Mouse (Mus musculus): Measurements from ENCODE around the gene Rnf185. TPM values are rescaled to one million over a fixed set of nuclear protein-coding genes. Genes with fewer than 3 reads are reported as not detected.

The Rnf185 gene
- polyA plus RNA-seq, 1 experiment, result 25.7 TPM

DNA sequence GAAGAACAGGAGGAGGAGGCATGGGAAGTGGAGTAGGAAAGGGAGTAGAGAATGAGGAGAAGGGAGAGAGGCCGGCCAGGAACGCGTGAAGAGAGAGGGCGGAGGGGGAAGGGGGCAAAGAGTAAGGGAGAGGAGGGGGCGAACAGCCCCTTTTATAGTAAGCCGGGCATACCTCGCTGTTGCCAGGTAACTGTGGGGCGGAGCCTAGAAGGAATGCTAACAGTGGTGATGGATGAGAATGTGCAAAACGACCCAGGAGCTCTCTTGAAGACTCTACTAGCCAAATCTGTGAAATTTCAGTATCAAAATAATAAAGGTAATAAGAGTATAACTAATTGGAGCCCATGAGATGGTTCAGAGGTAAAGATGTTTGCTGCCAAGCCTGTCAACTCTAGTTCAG, 606 bp upstream of the Rnf185 start:
- DNase-seq, result peak; percentile 21
- Histone ChIP-seq H3K27ac (ENCODE audit: control insufficient read depth, insufficient read depth, low read length) (no peak overlapping the region), H3K36me3 (ENCODE audit: control insufficient read depth, insufficient read depth, low read length) (no peaks in the 10 kb centered on the region), H3K27me3 (ENCODE audit: control insufficient read depth, insufficient read depth, low read length) (no peaks in the 10 kb centered on the region), H3K4me1 (replicated peaks; ENCODE audit: control insufficient read depth, insufficient read depth, low read length) (peaks cover 6% of the 10 kb centered on the region), H3K4me3 (ENCODE audit: control insufficient read depth, insufficient read depth, low read length) (peak overlapping the region; percentile 89)
- 4% methylated on average over 8 of the region's 9 CpGs for WGBS
- TF ChIP-seq CTCF (IDR thresholded peaks at IDR 0.05; ENCODE audit: borderline replicate concordance, control insufficient read depth, extremely low read depth, insufficient read depth, low read length, poor library complexity), result no peak

DNA sequence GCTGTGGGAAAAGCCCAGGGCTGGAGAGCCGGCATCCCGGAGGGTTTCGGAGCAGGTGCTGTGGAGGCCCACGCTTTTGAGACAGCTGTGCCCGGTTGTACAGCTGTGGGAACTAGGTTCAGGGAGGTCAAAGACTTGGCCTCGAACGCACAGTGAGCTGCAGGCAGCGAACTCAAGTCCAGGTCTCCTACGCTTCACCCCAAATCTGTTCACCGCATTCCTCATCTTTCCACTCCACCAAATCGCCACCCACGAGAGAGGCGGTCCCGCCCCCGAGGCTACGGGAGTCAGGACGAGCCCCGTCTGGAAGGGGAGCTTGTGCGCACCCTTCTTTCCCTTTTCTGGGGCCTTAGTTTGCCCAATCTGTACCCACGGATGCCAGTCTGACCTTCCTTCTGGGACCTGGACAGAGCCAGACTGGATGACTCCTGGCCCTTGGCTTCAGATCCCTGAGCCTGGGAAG, 431 bp downstream of the Rnf185 start:
- Histone ChIP-seq H3K27me3 (ENCODE audit: control insufficient read depth, insufficient read depth, low read length) (no peaks in the 10 kb centered on the region), H3K36me3 (ENCODE audit: control insufficient read depth, insufficient read depth, low read length) (no peaks in the 10 kb centered on the region), H3K4me3 (ENCODE audit: control insufficient read depth, insufficient read depth, low read length) (peak overlapping the region; percentile 89), H3K27ac (ENCODE audit: control insufficient read depth, insufficient read depth, low read length) (peak overlapping the region; percentile 7; the same call in 1 of the 2 replicates), H3K4me1 (replicated peaks; ENCODE audit: control insufficient read depth, insufficient read depth, low read length) (peaks cover 6% of the 10 kb centered on the region)
- under 1% methylated on average over 20 of the region's 20 CpGs for WGBS
- no peak for TF ChIP-seq POLR2A (IDR thresholded peaks at IDR 0.05; ENCODE audit: control insufficient read depth, extremely low read depth, insufficient read depth, low read length, poor library complexity)
- no peak for TF ChIP-seq CTCF (IDR thresholded peaks at IDR 0.05; ENCODE audit: borderline replicate concordance, control insufficient read depth, extremely low read depth, insufficient read depth, low read length, poor library complexity)
- DNase-seq, result no peak

DNA sequence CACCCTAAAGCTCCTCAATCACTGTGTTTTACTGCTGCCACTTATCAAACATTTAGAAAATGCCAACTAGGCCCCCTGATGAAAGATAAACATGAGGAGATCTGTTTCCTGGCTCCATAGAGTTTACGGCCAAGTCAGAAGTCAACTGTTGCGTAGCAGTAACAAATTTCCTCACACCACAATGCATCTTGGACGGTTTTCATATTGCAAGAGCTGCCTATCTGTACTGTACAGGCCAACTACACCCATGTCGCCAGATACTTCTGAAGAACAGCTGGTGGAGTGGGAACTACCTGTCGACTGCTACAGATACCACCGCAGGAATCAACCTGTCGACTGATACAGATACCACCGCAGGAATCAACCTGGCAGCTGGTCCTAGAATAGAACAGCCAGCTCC, 7.3 kb downstream of the Rnf185 start:
- Histone ChIP-seq H3K36me3 (ENCODE audit: control insufficient read depth, insufficient read depth, low read length) (no peaks in the 10 kb centered on the region), H3K27ac (ENCODE audit: control insufficient read depth, insufficient read depth, low read length) (no peak overlapping the region), H3K4me1 (replicated peaks; ENCODE audit: control insufficient read depth, insufficient read depth, low read length) (no peaks in the 10 kb centered on the region), H3K4me3 (ENCODE audit: control insufficient read depth, insufficient read depth, low read length) (no peak overlapping the region), H3K27me3 (ENCODE audit: control insufficient read depth, insufficient read depth, low read length) (no peaks in the 10 kb centered on the region)
- TF ChIP-seq CTCF (IDR thresholded peaks at IDR 0.05; ENCODE audit: borderline replicate concordance, control insufficient read depth, extremely low read depth, insufficient read depth, low read length, poor library complexity) (no peak), POLR2A (IDR thresholded peaks at IDR 0.05; ENCODE audit: control insufficient read depth, extremely low read depth, insufficient read depth, low read length, poor library complexity) (no peak)
- no peak for DNase-seq
- 92% methylated on average over 8 of the region's 8 CpGs for WGBS

DNA sequence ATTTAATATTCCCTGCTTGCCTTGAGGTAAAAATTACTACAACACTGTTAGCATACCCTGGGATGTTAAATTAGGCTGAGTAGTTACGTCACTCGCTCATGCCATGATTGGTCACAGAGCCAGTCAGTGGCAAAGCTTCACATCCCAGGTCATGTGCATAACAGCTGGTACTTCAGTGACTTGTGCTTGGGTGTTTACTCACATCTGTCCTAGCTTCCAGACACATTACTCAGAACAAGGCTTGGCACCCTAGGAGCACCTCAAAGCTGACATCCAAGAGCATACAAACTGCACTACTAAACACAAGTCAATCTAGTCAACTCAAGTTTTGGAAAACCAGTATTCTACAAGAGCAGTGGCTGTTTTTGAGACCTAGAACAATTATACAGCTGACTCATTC, 9.1 kb downstream of the Rnf185 start:
- no peaks in the 10 kb centered on the region for H3K4me1 ChIP-seq (replicated peaks; ENCODE audit: control insufficient read depth, insufficient read depth, low read length)
- 100% methylated on average over 2 of the region's 2 CpGs for WGBS
- H3K27me3 ChIP-seq (ENCODE audit: control insufficient read depth, insufficient read depth, low read length), result no peaks in the 10 kb centered on the region
- H3K36me3 ChIP-seq (ENCODE audit: control insufficient read depth, insufficient read depth, low read length), result no peaks in the 10 kb centered on the region
- TF ChIP-seq POLR2A (IDR thresholded peaks at IDR 0.05; ENCODE audit: control insufficient read depth, extremely low read depth, insufficient read depth, low read length, poor library complexity) (no peak), CTCF (IDR thresholded peaks at IDR 0.05; ENCODE audit: borderline replicate concordance, control insufficient read depth, extremely low read depth, insufficient read depth, low read length, poor library complexity) (no peak)
- H3K27ac ChIP-seq (ENCODE audit: control insufficient read depth, insufficient read depth, low read length), result no peak overlapping the region
- no peak for DNase-seq
- H3K4me3 ChIP-seq (ENCODE audit: control insufficient read depth, insufficient read depth, low read length), result no peak overlapping the region

DNA sequence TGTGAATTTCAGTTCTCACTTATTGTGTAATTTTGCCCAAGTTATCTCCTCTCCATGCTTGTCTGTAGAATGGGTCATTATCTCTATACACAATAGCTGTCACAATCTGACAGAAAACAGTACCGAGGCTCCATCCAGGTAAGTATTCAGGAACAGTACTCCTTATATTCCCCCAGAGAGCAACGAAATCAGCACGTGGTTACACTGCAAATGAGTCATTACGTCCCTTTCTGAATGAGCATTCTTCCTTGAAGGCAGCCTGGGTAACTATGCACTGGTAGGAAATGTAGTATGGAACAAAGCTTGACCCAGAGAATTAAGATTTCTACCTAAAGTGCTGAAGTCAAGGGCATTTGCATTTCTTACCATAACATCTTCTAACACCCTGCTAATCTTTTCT, 9.5 kb downstream of the Rnf185 start:
- Histone ChIP-seq H3K4me3 (ENCODE audit: control insufficient read depth, insufficient read depth, low read length) (no peak overlapping the region), H3K27me3 (ENCODE audit: control insufficient read depth, insufficient read depth, low read length) (no peaks in the 10 kb centered on the region), H3K36me3 (ENCODE audit: control insufficient read depth, insufficient read depth, low read length) (no peaks in the 10 kb centered on the region), H3K4me1 (replicated peaks; ENCODE audit: control insufficient read depth, insufficient read depth, low read length) (no peaks in the 10 kb centered on the region), H3K27ac (ENCODE audit: control insufficient read depth, insufficient read depth, low read length) (no peak overlapping the region)
- TF ChIP-seq CTCF (IDR thresholded peaks at IDR 0.05; ENCODE audit: borderline replicate concordance, control insufficient read depth, extremely low read depth, insufficient read depth, low read length, poor library complexity), result no peak
- no peak for DNase-seq
- WGBS, result 84% methylated on average over 4 of the region's 4 CpGs

DNA sequence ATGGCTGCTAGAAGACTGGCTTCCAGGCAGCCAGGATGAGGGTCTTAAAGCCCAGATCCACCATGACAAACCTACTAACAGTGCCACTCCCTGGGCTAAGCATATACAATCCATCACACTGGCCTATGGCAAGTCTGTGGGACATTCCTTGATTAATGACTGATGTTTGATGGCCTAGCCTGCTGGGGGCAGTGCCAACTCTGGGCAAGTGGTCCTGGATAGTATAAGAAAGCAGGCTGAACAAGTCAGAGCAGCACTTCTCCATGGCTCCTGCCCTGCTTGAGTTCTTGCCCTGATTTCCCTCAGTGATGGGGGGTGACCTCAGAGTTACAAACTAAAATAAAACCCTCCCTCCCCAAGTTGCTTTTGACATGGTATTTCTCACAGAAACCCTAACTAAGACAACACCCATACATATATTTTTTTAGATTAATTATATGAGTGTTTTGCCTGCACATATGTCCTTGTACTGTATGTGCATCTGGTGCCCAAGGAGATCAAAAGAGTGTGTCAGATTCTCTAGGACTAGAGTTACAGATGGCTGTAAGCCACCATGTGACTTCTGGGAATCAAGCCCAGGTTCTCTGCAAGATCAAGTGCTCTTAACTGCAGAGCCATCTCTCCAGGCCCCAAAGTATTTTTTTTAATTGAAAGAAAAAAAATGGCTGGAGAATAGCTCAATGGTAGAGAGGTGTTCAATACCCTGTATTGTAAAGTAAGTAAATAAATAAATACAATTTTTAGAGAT, 10.3 kb downstream of the Rnf185 start:
- no peak for DNase-seq
- TF ChIP-seq CTCF (IDR thresholded peaks at IDR 0.05; ENCODE audit: borderline replicate concordance, control insufficient read depth, extremely low read depth, insufficient read depth, low read length, poor library complexity) (no peak), POLR2A (IDR thresholded peaks at IDR 0.05; ENCODE audit: control insufficient read depth, extremely low read depth, insufficient read depth, low read length, poor library complexity) (no peak)
- no peak overlapping the region for H3K27ac ChIP-seq (ENCODE audit: control insufficient read depth, insufficient read depth, low read length)

DNA sequence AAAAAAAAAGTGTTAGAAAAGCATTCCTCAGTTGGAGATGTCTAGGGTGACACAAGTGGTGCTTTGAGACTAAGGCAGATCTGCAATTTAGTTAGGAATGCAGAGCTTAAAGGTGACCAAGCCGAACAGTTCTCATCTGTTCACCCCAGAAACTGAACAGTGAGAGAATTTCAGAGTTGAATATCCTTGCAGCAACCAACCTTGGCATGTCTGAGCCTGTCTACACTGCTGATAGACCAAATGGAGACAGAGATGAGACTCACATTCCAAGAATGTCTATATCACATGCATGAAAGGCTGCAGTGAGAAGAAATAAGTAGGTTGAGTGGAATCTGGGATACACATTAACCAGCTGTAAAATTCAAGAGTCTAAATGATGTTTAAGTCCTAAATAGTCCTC, 14.5 kb downstream of the Rnf185 start:
- no peak overlapping the region for H3K4me3 ChIP-seq (ENCODE audit: control insufficient read depth, insufficient read depth, low read length)
- WGBS, result 92% methylated on average over 1 of the region's 1 CpGs

More for the DNA sequence above, 10.3 kb downstream of the Rnf185 start:
- H3K27me3 ChIP-seq (ENCODE audit: control insufficient read depth, insufficient read depth, low read length), result no peaks in the 10 kb centered on the region
- no peak overlapping the region for H3K4me3 ChIP-seq (ENCODE audit: control insufficient read depth, insufficient read depth, low read length)
- H3K36me3 ChIP-seq (ENCODE audit: control insufficient read depth, insufficient read depth, low read length), result no peaks in the 10 kb centered on the region
- H3K4me1 ChIP-seq (replicated peaks; ENCODE audit: control insufficient read depth, insufficient read depth, low read length), result no peaks in the 10 kb centered on the region

More for the DNA sequence above, 14.5 kb downstream of the Rnf185 start:
- Histone ChIP-seq H3K36me3 (ENCODE audit: control insufficient read depth, insufficient read depth, low read length) (no peaks in the 10 kb centered on the region), H3K4me1 (replicated peaks; ENCODE audit: control insufficient read depth, insufficient read depth, low read length) (no peaks in the 10 kb centered on the region), H3K27ac (ENCODE audit: control insufficient read depth, insufficient read depth, low read length) (no peak overlapping the region), H3K27me3 (ENCODE audit: control insufficient read depth, insufficient read depth, low read length) (no peaks in the 10 kb centered on the region)
- TF ChIP-seq CTCF (IDR thresholded peaks at IDR 0.05; ENCODE audit: borderline replicate concordance, control insufficient read depth, extremely low read depth, insufficient read depth, low read length, poor library complexity), result no peak
- TF ChIP-seq POLR2A (IDR thresholded peaks at IDR 0.05; ENCODE audit: control insufficient read depth, extremely low read depth, insufficient read depth, low read length, poor library complexity), result no peak
- DNase-seq, result no peak
